Mouse (Mus musculus) gastrocnemius, postnatal 36 days (tissue): ENCODE data around the gene Pomgnt2. TPM values are rescaled to one million over a fixed set of nuclear protein-coding genes. Genes with fewer than 3 reads are reported as not detected.
"Not testable (repeated sequence)": the region's sequence is repeated elsewhere in the genome, so short reads cannot be mapped to it uniquely, and the experiment has no call there.

Source experiments
- DNase-seq, 2 experiments: peaks; one replicate each; pipeline ENCODE4 v3.0.0; 2022
- intact Hi-C: fragments of 180-260 bp; cut with DNase I; formaldehyde crosslinking; loops from one replicate; pipeline ENCODE4 v1.15.1; 2025
- long read RNA-seq, 2 experiments: library from polyadenylated mRNA; stranded (forward); transcript quantifications; one replicate each; pipeline ENCODE4 v2.0.0; 2021
- total RNA-seq, 2 experiments: library from RNA; stranded (reverse); gene quantifications; 2 replicates each; pipeline ENCODE4 v1.2.3; 2021

Pomgnt2 gene
- total RNA-seq, result 10 to 100 TPM; 10.4 to 11.8 TPM
- long read RNA-seq, experiment 1, transcript Pomgnt2-201 (2 exons, 2,365 nt), result major isoform, 9 of 14 reads
- long read RNA-seq, experiment 1, partial matches to known transcripts, result 0 of 14 reads
- long read RNA-seq, experiment 1, other reads (novel, unspliced or antisense), result 4 of 14 reads
- long read RNA-seq, experiment 2, transcript Pomgnt2-201 (2 exons, 2,365 nt), result major isoform, 11 of 19 reads
- long read RNA-seq, experiment 2, partial matches to known transcripts, result 1 of 19 reads
- long read RNA-seq, experiment 2, other reads (novel, unspliced or antisense), result 5 of 19 reads

DNA sequence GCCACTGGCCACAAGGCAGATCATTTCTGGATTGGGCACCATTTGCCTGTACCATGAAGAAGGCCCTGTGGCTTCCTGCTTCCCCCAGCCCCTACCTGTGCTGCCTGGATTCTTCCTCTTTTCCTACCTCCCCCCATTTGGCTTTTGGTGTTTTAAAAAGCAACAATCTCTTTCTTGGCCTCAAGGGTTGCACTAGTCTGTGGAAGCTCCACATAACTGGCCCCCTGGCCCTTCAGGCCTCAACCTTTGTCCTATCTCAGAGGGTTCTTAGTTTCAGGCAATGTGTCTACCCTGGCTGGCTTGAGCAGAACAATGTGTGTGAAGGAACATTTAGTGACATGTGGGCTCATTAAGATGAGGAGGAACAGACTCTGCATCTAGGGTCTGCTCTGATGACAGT, at the start of gene Pomgnt2:
TSS of gene Pomgnt2 (minus strand) at position 101 of the 400 bp plus-strand sequence.
- no peak for DNase-seq
- intact Hi-C loops, result no loop called here

- DNase-seq, result no peak
- intact Hi-C loops, result no loop called here
These were observed 42.9 kb upstream of the Pomgnt2 start for GRCm38 (mm10) chr9:122039848-122040247.

DNA sequence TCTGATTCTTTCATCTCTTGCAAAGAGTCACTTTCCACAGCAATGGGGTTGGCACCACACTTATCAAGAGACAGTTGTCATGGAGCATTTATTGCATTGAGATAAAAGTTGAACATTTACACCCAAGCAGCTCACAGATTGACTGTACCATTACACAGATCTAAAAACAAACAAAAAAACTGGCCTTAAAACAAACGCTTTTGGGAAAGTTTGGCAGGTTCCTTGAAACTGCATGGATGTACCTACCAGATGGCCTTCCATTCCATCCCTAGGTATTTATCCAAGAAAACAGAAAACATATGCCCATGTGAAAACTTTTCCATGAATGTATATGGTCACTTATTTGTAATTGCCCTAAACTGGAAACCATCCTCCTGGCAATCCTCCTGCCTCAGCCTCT, 41.7 kb upstream of the Pomgnt2 start:
- intact Hi-C loops, result no loop called here
- no peak for DNase-seq

DNA sequence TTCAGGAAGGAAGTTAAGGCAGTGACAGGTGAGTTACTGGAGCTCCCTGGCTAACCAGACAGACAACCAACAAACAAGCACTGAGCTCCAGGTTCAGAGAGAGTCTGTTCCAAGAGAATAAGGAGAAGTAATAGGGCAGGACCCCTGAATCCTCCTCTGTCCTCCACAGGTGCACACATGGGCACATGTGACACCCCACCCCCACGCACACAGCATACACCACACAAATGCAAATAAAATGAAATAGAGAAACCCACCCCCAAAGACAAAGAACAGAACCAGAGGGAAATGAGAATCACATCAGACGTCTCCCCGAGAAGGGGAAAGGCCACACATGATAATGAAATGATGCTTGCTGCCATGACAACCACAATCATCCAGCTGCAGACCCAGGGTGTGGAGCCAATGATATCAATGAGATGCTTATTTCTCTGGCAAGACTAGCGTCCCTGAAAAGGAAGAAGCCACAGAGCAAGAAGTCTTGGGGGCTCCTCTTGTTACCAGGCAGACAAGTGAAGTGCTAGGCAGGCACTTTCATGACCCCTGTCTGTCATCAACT, 39.7 kb upstream of the Pomgnt2 start:
- intact Hi-C loops, result no loop called here
- no peak for DNase-seq

- DNase-seq, result no peak
- intact Hi-C loops, result no loop called here
These were observed 38.9 kb upstream of the Pomgnt2 start for GRCm38 (mm10) chr9:122035807-122036206.

- no peak for DNase-seq
These were observed 38.0 kb upstream of the Pomgnt2 start for GRCm38 (mm10) chr9:122034949-122035348.

DNA sequence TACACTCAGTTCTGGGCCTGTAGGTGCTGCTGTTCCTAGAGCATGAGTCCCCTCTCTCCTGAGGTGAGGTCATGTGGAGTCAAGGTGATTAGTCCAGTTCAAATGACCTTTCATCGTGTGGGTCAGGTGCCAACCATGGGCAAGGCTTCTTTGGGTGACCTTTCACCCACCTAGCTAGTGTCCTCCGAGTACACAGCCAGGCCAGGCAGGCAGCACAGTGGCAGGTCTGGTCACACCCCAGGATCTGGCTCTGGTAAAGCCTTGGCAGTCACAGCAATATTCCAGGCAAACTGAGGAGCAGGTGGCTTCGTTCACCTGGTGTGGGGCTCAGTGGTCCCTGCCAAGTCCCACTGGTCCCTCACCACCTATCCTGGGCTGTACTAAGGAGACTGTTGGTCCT, 35.2 kb upstream of the Pomgnt2 start:
- no peak for DNase-seq
- intact Hi-C loops, result loop anchor here (5.0 kb wide), 1 partner anchor 75 kb away; no protein-coding TSS in a partner anchor

More at GRCm38 (mm10) chr9:122034949-122035348, 38.0 kb upstream of the Pomgnt2 start:
- intact Hi-C loops, result loop anchor here (5.0 kb wide), 1 partner anchor 72 kb away; no protein-coding TSS in a partner anchor

DNA sequence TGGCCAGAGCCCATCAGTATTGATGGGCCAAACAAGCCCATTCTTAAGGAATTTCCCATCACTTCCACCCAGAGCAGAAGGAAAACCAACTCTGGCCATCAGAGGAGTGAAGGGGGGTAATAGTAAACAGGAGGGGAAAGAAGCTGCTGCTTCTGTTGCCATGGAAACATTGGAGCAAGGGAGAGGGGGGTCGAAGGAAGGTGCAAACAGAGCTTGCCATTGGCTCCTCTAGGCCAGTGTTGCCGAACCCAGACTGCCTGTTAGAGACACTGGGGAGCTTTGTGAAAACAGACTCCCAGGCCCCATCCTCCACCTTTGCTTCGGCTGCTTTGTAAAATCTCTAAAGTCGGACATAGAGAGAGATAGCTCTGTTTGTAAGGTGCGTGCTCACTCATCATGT, 33.8 kb upstream of the Pomgnt2 start:
- DNase-seq, result no peak
- intact Hi-C loops, result loop anchor here (5.0 kb wide), 1 partner anchor 77 kb away; no protein-coding TSS in a partner anchor

- DNase-seq, result no peak
- intact Hi-C loops, result loop anchor here (5.0 kb wide), 2 partner anchors 78 to 88 kb away; partner anchors contain the start of gene Snrk
These were observed 32.9 kb upstream of the Pomgnt2 start for GRCm38 (mm10) chr9:122029765-122030164.

DNA sequence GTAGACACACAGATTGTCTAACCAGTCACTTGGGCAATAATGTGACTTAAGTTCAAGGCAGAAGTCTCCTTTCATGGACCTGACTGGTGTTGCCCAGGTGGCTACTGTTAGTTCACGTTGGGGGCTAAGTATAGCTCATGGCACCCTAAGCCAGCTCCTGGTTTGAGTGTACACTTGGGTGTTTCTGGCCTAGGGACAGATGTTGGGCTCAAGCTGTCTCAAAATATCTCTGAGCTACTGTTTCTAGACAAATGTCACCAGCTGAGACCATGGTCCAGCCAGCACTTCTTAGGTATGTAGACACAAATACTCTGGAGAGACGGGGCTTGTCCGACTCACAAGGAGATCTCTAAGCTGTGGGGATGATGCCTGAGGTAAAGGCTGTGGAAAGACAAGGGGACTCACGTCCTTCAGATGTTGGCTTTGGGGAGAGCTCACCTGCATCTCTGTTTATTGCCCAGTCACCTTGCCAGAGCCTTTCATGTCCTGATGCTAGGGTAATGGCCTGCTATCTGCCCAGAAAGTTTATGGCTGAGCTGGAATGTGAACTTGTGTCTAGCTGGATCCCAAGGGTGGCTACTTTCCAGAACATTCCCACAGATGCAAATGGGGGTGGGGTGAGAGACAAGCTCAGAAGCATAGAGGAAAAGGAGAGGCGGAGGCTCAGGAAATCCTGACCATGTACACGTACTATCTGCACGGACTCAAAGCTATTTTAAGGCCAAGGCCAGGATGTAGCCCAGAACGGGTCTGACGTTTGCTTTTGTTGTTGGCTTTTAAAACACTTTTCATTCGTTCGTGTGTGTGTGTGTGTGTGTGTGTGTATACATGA, 31.2 kb upstream of the Pomgnt2 start:
- DNase-seq, result peak; percentile 58 to 66
- intact Hi-C loops, result loop anchor here (5.0 kb wide), 1 partner anchor 89 kb away; the partner anchor contains the start of gene Snrk

GRCm38 (mm10) chr9:122027081-122027913, 30.4 kb upstream of the Pomgnt2 start:
- intact Hi-C loops, result loop anchor here (5.0 kb wide), 1 partner anchor 90 kb away; the partner anchor contains the start of gene Snrk
- DNase-seq, result peak; percentile 68 to 79

- intact Hi-C loops, result loop anchor here (5.0 kb wide), 1 partner anchor 91 kb away; the partner anchor contains the start of gene Snrk
- DNase-seq, result no peak
These were observed 29.1 kb upstream of the Pomgnt2 start for GRCm38 (mm10) chr9:122025855-122026590.

DNA sequence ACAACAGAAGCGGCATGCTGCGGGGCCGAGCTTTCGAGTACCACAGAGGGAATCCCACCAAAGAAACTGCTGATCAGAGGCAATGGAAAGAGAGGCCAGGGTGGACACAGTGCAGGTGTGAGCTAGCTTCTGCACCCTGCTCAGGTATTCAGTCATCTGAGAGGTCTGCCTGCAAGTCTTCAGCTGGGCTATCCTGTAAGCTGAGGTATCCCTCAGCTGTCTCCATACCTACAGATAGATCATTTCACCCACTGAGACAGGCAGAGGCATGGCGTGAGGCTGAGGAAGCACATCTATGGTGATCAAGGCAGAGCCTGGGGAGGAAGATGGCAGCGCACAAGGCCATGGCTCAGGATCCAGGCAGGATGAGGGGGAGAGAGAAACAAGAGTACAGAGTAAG, 27.5 kb upstream of the Pomgnt2 start:
- intact Hi-C loops, result no loop called here
- DNase-seq, result no peak

DNA sequence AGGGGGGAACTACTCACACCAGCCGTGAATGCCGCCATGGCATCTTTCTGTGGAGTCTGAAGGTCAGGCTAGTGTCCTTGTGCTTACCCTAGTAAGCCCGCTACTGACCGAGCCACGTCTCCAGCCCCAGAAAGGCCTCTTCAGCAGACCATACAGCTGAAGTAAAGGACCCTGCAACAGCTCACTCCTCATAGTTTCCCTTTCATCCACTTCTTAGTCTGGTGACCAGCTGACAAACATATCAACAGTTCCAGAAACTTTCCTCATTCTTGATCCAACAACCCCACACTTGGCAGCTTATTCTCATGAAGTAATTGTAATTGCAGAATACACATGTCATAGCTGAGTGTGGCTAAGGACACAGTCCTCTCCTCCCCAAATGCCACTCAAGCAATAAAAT, 27.0 kb upstream of the Pomgnt2 start:
- intact Hi-C loops, result no loop called here
- DNase-seq, result no peak

DNA sequence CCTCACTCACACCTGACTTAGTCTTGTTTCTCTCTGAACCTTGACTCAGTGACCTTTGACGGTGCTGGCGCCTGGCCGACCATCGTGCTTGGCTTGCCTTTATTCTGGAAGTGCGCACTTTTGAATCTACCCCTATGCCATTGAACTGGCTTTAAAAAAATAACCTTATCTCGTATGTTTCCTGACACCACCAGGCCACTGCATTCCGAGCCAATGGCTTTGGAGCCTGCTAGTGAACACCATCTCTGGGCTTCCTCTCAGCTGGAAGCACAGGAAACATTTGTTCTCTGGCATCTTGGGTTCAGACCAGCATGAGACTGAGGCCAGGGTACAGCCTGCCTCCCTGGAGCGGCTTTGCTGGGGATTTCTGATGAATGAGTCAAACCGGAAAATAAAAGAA, 25.9 kb upstream of the Pomgnt2 start:
- peak; percentile 71 to 74 for DNase-seq
- intact Hi-C loops, result no loop called here

GRCm38 (mm10) chr9:122021581-122021980, 24.7 kb upstream of the Pomgnt2 start:
- DNase-seq, result peak in 1 of 2 experiments; percentile 13
- intact Hi-C loops, result no loop called here

- intact Hi-C loops, DNase-seq: not testable (repeated sequence)
These were observed 24.3 kb upstream of the Pomgnt2 start for GRCm38 (mm10) chr9:122021171-122021570.

DNA sequence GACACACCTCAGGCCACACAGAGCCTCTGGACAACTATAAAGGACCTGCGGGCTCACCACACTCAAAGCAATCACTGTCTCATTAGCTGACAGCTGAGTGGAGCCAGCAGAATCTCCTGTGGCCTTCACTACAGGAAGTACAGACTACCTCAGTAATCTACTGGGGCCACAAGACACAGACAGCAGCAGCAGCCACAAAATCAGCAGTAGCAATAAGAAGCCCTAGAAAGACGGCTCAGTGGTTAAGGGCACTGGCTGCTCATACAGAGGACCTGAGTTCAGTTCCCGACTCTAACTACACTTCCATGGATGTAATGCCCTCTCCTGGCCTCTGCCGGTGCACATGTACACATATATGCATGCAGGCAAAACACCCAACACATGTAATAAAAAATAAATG, 23.4 kb upstream of the Pomgnt2 start:
- intact Hi-C loops, result no loop called here
- peak in 1 of 2 experiments; percentile 10 for DNase-seq

- intact Hi-C loops, result loop anchor here (2.0 to 10.0 kb wide), 2 partner anchors 166 to 296 kb away; no protein-coding TSS in a partner anchor
- peak; percentile 38 to 56 for DNase-seq
These were observed 22.0 kb upstream of the Pomgnt2 start for GRCm38 (mm10) chr9:122018782-122019395.
